Mouse (Mus musculus) liver, adult 2 months (tissue): ENCODE measurements around the gene Lin28a. TPM values are rescaled to one million over a fixed set of nuclear protein-coding genes. Genes with fewer than 3 reads are reported as not detected.

Source experiments
- DNase-seq: peaks from one replicate; pipeline ENCODE4 v3.0.0-alpha.2; 2011; ENCODE audit warnings: low read depth, low spot score; ENCODE audit errors: extremely low read depth
- H3K27ac ChIP-seq: fragments of 200-500 bp; replicated peaks from 2 replicates; pipeline ENCODE4 v1.5.1; 2012; ENCODE audit warnings: low read depth, mild to moderate bottlenecking, control low read depth, inconsistent platforms, low read length; ENCODE audit not compliant: insufficient read depth
- H3K27me3 ChIP-seq: fragments of 200-500 bp; 2 replicates; pipeline ENCODE4 v1.6.1; 2012; ENCODE audit warnings: mild to moderate bottlenecking, moderate library complexity, low read length, inconsistent platforms; ENCODE audit not compliant: control insufficient read depth, insufficient read depth
- H3K36me3 ChIP-seq: fragments of 200-500 bp; 2 replicates; pipeline ENCODE4 v1.6.1; 2012; ENCODE audit warnings: low read length, inconsistent platforms; ENCODE audit not compliant: control insufficient read depth, insufficient read depth
- H3K4me1 ChIP-seq: fragments of 200-500 bp; 2 replicates; pipeline ENCODE4 v1.6.1; 2011; ENCODE audit warnings: low read length; ENCODE audit not compliant: control insufficient read depth, insufficient read depth
- H3K4me3 ChIP-seq: fragments of 200-500 bp; 2 replicates; pipeline ENCODE4 v1.5.1; 2011; ENCODE audit warnings: low read depth, mild to moderate bottlenecking, control low read depth, low read length, moderate library complexity; ENCODE audit not compliant: insufficient read depth
- H3K79me2 ChIP-seq: fragments of 200-500 bp; 2 replicates; pipeline ENCODE4 v1.6.1; 2012; ENCODE audit warnings: inconsistent platforms, mild to moderate bottlenecking, low read length, moderate library complexity; ENCODE audit not compliant: control insufficient read depth, insufficient read depth
- H3K9ac ChIP-seq: fragments of 200-500 bp; 2 replicates; pipeline ENCODE4 v1.6.1; 2012; ENCODE audit warnings: low read depth, mild to moderate bottlenecking, control low read depth, inconsistent platforms, low read length
- CTCF ChIP-seq: fragments of 200-500 bp; IDR thresholded peaks from 2 replicates; pipeline ENCODE4 v1.5.1; 2011; ENCODE audit warnings: low read depth, low read length, control low read depth
- POLR2A ChIP-seq: fragments of 200-500 bp; IDR thresholded peaks from 2 replicates; pipeline ENCODE4 v1.6.1; 2011; ENCODE audit warnings: low read length, control low read depth; ENCODE audit not compliant: insufficient read depth; ENCODE audit errors: extremely low read depth
- whole genome bisulfite sequencing: fragments of 180-500 bp; shearing (Covaris S2); methylation state at CpG from one replicate; pipeline ENCODE4 v1.1.7; 2018; 5-methylcytosine and 5-hydroxymethylcytosine counted together
- polyA plus RNA-seq: library from polyadenylated mRNA; depleted of rRNA; stranded (reverse); fragments of >200 nt; gene quantifications from 2 replicates; pipeline ENCODE4 v1.2.3, GENCODE M21; 2012
- total RNA-seq: library from RNA; depleted of rRNA; stranded (reverse); fragments of >200 nt; gene quantifications from 2 replicates; pipeline ENCODE4 v1.2.3, GENCODE M21; 2014

The Lin28a gene
- total and polyA plus RNA-seq, 2 experiments = not detected

DNA sequence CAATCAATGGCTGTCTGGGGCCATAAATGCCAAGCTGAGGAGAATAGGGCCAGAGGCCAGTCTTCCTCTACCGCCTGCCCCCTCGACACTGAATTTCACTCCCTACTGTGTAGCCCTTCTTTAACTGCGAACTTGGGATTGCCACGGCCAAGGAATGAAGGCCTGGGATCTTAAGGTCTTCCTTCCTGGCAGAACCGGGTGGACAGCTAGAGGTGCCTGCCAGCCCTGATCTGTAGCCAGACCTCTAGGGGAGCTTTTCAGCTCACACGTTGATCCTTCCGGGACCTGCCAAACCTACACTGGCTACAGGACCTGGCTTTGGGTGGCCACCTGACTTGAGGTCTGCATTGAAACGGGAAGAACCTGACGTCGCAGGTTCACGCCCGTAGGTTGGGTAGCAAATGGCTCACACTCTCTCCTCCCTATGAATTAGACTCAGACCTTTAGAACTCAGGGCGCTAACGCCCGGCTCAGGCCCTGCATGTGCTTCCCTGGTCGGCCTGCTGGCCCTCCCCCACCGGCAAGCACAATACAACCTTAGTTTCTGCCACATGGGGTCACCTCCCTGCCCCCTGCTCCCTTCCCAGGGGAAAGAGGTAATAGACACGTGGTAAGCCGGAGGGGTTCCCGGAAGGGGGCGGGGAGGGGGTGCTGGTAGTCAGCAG lies 1.3 kb downstream of the Lin28a start:
- Histone ChIP-seq H3K79me2 (no peaks in the 10 kb centered on the region), H3K4me1 (no peaks in the 10 kb centered on the region), H3K36me3 (no peaks in the 10 kb centered on the region), H3K27me3 (peaks cover 28% of the 10 kb centered on the region), H3K27ac (no peak overlapping the region), H3K4me3 (no peak overlapping the region), H3K9ac (no peak overlapping the region)
- 6% methylated on average over 21 of the region's 21 CpGs for WGBS
- no peak for DNase-seq
- TF ChIP-seq POLR2A = no peak
- TF ChIP-seq CTCF = no peak

DNA sequence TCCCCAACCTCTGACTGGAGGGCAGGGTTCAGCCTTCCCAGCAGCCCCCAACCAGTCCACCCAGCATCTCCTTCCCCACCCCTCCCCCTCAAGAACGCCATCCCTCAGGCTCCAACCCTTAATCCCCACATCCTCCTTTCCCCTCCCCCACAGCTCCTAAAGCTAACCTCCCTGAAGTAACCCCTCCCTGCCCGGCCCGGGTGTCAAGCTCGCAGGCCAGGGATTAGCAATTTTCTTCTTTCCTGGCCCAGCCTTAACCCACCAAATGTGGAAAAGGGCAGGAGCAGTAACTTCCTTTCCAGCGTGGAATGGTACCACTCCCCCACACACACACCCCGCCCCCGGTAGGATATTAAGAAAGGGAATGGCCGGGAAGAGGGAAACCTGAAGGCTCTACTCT lies 1.9 kb downstream of the Lin28a start:
- H3K36me3 ChIP-seq = no peaks in the 10 kb centered on the region
- no peak overlapping the region for H3K27ac ChIP-seq
- peaks cover 28% of the 10 kb centered on the region for H3K27me3 ChIP-seq
- H3K79me2 ChIP-seq = no peaks in the 10 kb centered on the region
- H3K4me1 ChIP-seq = no peaks in the 10 kb centered on the region
- WGBS = 9% methylated on average over 8 of the region's 8 CpGs
- H3K9ac ChIP-seq = no peak overlapping the region
- TF ChIP-seq CTCF (no peak), POLR2A (no peak)
- H3K4me3 ChIP-seq = no peak overlapping the region
- DNase-seq = no peak

DNA sequence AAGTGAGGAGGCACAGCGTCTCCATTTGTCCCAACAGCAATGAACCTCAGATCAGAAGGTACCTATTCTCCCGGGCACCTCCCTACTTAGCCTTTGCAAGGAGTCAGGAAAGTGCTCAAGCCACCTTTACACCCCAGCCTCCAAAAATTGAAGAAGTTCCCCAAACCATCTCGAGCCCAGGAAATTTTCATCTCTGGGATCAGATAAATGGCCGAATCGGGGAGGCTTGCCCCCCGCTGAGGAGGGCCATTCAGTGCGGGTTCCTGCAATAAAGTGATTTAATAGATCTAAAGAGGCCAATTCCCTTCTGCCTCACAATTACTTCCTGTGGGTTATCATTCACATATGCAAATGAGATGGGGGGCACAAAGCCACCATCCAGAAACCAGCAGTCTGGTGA lies 2.4 kb downstream of the Lin28a start:
- H3K27me3 ChIP-seq = peaks cover 28% of the 10 kb centered on the region

DNA sequence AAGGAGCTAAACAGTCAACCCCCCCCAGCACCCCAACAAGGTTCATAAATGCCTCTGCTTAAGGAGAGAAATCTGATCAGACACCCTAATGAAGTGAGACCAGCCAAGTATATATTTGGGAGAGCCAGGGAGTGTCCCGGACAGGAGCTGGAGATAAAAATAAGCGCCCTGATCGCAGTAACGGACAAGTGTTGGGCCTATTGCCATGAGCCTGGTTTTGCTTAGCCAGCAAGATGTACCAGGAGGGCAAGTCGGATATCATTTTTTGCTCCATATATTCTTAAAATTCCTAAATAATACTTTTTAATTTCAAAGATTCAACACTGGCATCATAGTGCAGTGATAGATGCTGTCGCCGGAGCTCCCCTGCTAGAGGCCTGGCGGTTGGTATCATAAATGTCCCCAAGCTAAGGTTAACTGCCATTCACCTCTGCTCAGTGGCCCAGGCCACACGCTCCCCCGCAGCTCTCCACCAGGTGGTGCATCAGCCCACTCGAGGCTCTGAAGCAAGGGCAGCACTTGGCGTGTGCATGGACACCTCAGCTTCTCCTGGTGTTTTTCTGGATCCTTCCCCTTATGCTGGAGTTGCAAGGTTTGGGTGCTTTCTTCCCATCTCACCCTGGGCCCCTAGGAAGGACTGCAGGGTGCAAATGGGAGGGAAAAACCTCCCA lies 5.6 kb downstream of the Lin28a start:
- H3K36me3 ChIP-seq = no peaks in the 10 kb centered on the region
- WGBS = 70% methylated on average over 12 of the region's 12 CpGs
- no peak for DNase-seq
- peaks cover 12% of the 10 kb centered on the region for H3K27me3 ChIP-seq
- H3K4me3 ChIP-seq = no peak overlapping the region
- no peaks in the 10 kb centered on the region for H3K79me2 ChIP-seq
- no peaks in the 10 kb centered on the region for H3K4me1 ChIP-seq
- H3K27ac ChIP-seq = no peak overlapping the region
- TF ChIP-seq POLR2A (no peak), CTCF (0 out of 2 replicates have a peak, but pooled peaks have one; percentile 16)
- H3K9ac ChIP-seq = no peak overlapping the region

More for the DNA sequence above, 2.4 kb downstream of the Lin28a start:
- TF ChIP-seq POLR2A (no peak), CTCF (no peak)
- no peaks in the 10 kb centered on the region for H3K4me1 ChIP-seq
- DNase-seq = no peak
- H3K79me2 ChIP-seq = no peaks in the 10 kb centered on the region
- no peaks in the 10 kb centered on the region for H3K36me3 ChIP-seq
- 39% methylated on average over 7 of the region's 7 CpGs for WGBS
- H3K4me3 ChIP-seq = no peak overlapping the region
- no peak overlapping the region for H3K9ac ChIP-seq
- H3K27ac ChIP-seq = no peak overlapping the region

DNA sequence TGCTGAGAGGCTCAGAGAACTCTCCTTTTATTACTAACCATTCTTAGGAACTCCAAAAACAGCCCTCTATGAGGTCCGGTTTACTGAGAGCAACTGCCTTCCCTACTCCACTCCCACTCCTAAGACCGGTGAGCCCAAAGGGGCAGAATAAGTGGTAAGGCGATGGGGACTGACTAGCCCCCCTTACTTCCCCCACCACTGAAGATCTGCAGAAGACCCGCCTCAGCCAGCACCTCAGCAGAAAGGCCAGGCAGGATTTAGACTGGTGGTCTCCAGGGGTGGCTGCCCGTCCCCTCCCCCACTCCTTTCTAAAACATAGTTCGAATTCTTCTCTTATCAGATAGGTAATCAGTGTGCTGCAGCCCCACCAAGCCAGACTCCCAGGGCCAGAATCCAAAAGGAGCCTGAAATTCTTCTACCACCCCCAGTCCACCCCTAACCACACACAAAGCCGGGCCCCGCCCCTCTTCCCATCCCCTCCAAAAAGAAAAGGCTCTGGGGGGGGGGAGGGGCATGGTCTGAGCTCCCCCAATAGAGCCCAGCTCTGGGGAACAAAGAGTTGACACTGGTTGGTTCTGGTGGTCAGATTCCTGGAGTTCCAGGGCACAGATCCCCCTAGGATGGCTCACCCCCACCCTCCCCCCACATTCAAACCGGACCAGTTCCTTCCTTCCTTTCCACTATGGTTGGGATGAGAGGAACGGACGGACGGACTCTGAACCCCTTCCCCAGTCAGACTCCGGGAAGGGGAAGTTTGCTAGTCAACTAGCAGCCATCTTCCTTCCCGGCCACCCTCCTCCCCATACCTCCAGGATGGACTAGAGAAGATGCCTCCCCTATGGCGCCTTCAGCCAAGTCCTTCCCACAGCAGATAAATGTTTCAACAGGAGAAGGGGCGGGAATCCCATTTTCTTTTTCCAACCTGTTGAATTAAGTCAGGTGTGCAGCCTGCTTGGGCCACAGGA lies 6.9 kb downstream of the Lin28a start:
- Histone ChIP-seq H3K4me3 (no peak overlapping the region), H3K79me2 (no peaks in the 10 kb centered on the region), H3K36me3 (no peaks in the 10 kb centered on the region), H3K27me3 (peaks cover 2% of the 10 kb centered on the region; the same call in 1 of the 2 replicates), H3K4me1 (no peaks in the 10 kb centered on the region), H3K27ac (no peak overlapping the region), H3K9ac (no peak overlapping the region)
- 39% methylated on average over 16 of the region's 16 CpGs for WGBS
- TF ChIP-seq POLR2A (no peak), CTCF (no peak)
- no peak for DNase-seq
